Mouse (Mus musculus) left cerebral cortex, postnatal 10 days (tissue): ENCODE measurements around the gene Olfr133. TPM values are rescaled to one million over a fixed set of nuclear protein-coding genes. Genes with fewer than 3 reads are reported as not detected.
"Not testable (repeated sequence)": the region's sequence is repeated elsewhere in the genome, so short reads cannot be mapped to it uniquely, and the experiment has no call there.

ENCODE experiments used
- DNase-seq, 2 experiments: peaks; one replicate each; pipeline ENCODE4 v3.0.0; 2021 to 2022; ENCODE audit warnings: low spot score in 2 of 2, mixed read lengths in 1 of 2; ENCODE audit errors: extremely low spot score in 1 of 2
- intact Hi-C: fragments of 180-260 bp; cut with DNase I; formaldehyde crosslinking; loops from one replicate; pipeline ENCODE4 v1.15.1; 2025
- total RNA-seq, 2 experiments: library from RNA; stranded (reverse); gene quantifications; 2 replicates each; pipeline ENCODE4 v1.2.3; 2021

Gene Olfr133
- not detected for total RNA-seq

DNA sequence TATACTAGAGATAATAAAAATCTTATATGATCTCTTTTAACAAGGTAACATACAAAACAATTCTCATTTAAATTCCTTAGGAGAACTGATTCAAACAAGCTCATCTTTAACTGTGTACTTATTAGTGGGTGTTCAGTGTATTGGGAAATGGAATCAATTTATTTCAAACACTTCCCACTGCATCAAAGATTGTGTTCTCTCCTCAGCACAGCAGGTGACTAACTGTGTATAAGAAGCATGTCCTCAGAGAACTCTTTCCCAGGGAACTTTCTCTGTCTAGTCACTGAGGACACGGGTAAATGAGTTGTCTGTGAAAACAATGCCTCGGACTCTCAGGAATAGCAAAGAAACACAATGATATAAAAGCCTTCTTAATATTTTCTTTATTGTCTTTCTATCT lies at the start of gene Olfr133:
Gene Olfr133 (plus strand): TSS at position 301 of the 400 bp plus-strand sequence.
- DNase-seq, result no peak
- intact Hi-C loops, result no loop called here

- DNase-seq, result not testable (repeated sequence)
Measured at GRCm38 (mm10) chr17:38124199-38124598, 20.9 kb upstream of the Olfr133 start.

GRCm38 (mm10) chr17:38125371-38125770 lies 19.7 kb upstream of the Olfr133 start:
- DNase-seq, intact Hi-C loops: not testable (repeated sequence)

More at GRCm38 (mm10) chr17:38124199-38124598, 20.9 kb upstream of the Olfr133 start:
- intact Hi-C loops, result not testable (repeated sequence)

DNA sequence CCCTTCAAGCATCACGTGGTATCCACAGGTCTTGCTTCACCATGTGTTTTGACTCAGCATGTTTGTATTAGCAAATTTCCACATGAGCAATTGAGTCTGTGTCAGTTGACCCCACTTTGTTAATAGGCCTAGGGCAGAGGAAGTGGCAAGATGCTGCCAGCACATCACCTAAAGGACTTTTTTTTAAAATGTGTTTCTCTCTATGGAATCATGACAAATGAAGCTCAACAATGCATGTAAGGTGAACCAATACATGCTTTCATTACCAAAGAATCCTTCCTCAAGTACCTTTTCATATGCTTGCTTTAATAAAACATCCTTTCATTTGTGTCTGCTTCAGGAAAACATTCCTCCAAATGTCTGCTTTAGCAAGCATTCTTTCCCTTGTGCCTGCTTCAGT lies 10.7 kb upstream of the Olfr133 start, which contains the start of gene Olfr132:
Gene Olfr132 (minus strand): TSS at position 101 of the 400 bp plus-strand sequence.
- no peak for DNase-seq
- intact Hi-C loops, result no loop called here

- intact Hi-C loops, result no loop called here
- DNase-seq, result no peak
Measured at GRCm38 (mm10) chr17:38171088-38171487, 26.0 kb downstream of the Olfr133 start, which contains the start of gene Olfr134. Gene Olfr134 (plus strand): TSS chr17:38171388.

Other genes with a start within 250 kb of the Olfr133 start
- not detected for gene Olfr127, start 244.8 kb upstream of the Olfr133 start, total RNA-seq
- gene Olfr128, start 224.7 kb upstream of the Olfr133 start, total RNA-seq, result not detected
- gene Olfr761, start 192.2 kb upstream of the Olfr133 start, total RNA-seq, result not detected
- not detected for gene Olfr129, start 85.2 kb upstream of the Olfr133 start, total RNA-seq
- not detected for gene Olfr130, start 81.4 kb upstream of the Olfr133 start, total RNA-seq
- gene Olfr131, start 56.6 kb upstream of the Olfr133 start, total RNA-seq, result not detected
- not detected for gene Olfr132, start 10.8 kb upstream of the Olfr133 start, total RNA-seq
- gene Olfr134, start 26.1 kb downstream of the Olfr133 start, total RNA-seq, result not detected
- not detected for gene Olfr135, start 59.1 kb downstream of the Olfr133 start, total RNA-seq
- not detected for gene Olfr138, start 115.8 kb downstream of the Olfr133 start, total RNA-seq
- not detected for gene Olfr137, start 162.3 kb downstream of the Olfr133 start, total RNA-seq
- not detected for gene Olfr136, start 184.6 kb downstream of the Olfr133 start, total RNA-seq